Mouse (Mus musculus) midbrain, embryonic 16.5 days (tissue): ENCODE data around the gene Adcy9. TPM values are rescaled to one million over a fixed set of nuclear protein-coding genes. Genes with fewer than 3 reads are reported as not detected.
"Not testable (repeated sequence)": the region's sequence is repeated elsewhere in the genome, so short reads cannot be mapped to it uniquely, and the experiment has no call there.

ENCODE experiments used
- ATAC-seq: fragments of 200-750 bp; cut with Nextera tagmentation; 2 replicates; pipeline ENCODE4 v1.8.0; 2017; ENCODE audit warnings: moderate TSS enrichment
- H3K27ac ChIP-seq: fragments of 300-500 bp; sonication (generic); 2 replicates; pipeline ENCODE4 v1.5.1; 2014; ENCODE audit warnings: mild to moderate bottlenecking, low read length, mixed read lengths
- H3K27me3 ChIP-seq: fragments of 300-500 bp; sonication (generic); 2 replicates; pipeline ENCODE4 v1.6.1; 2014; ENCODE audit warnings: low read depth, low read length, mixed read lengths; ENCODE audit not compliant: control insufficient read depth, insufficient read depth
- H3K36me3 ChIP-seq: fragments of 300-500 bp; sonication (generic); 2 replicates; pipeline ENCODE4 v1.6.1; 2014; ENCODE audit warnings: mild to moderate bottlenecking, low read length, moderate library complexity, mixed read lengths; ENCODE audit not compliant: control insufficient read depth, insufficient read depth
- H3K4me1 ChIP-seq: fragments of 300-500 bp; sonication (generic); 2 replicates; pipeline ENCODE4 v1.6.1; 2014; ENCODE audit warnings: mild to moderate bottlenecking, low read length, mixed read lengths; ENCODE audit not compliant: control insufficient read depth, insufficient read depth
- H3K4me2 ChIP-seq: fragments of 300-500 bp; sonication (generic); 2 replicates; pipeline ENCODE4 v1.6.1; 2014; ENCODE audit warnings: mild to moderate bottlenecking, low read length, mixed read lengths
- H3K4me3 ChIP-seq: fragments of 300-500 bp; sonication (generic); 2 replicates; pipeline ENCODE4 v1.5.1; 2014; ENCODE audit warnings: low read depth, mild to moderate bottlenecking, low read length, moderate library complexity, mixed read lengths
- H3K9ac ChIP-seq: fragments of 300-500 bp; sonication (generic); 2 replicates; pipeline ENCODE4 v1.6.1; 2014; ENCODE audit warnings: low read depth, low read length, mixed read lengths
- H3K9me3 ChIP-seq: fragments of 300-500 bp; sonication (generic); replicated peaks from 2 replicates; pipeline ENCODE4 v1.6.1; 2014; ENCODE audit warnings: mild to moderate bottlenecking, low read length, mixed read lengths; ENCODE audit not compliant: control insufficient read depth, poor library complexity, severe bottlenecking
- WGBS: fragments of 180-500 bp; shearing (Covaris S2); extraction: QIAGEN DNeasy Blood & Tissue Kit; methylation state at CpG from one replicate; pipeline ENCODE4 v1.1.7; 2014; 5-methylcytosine and 5-hydroxymethylcytosine counted together
- polyA plus RNA-seq: library from polyadenylated mRNA; unstranded; fragments of >200 nt; fragmentation: Nextera tagmentation; extraction: Ambion mirVana; gene quantifications from 2 replicates; pipeline ENCODE4 v1.2.1, GENCODE M21; 2015

Adcy9 gene
- polyA plus RNA-seq, 1 experiment from 2014 or later, result 4.0 TPM

- H3K27me3 ChIP-seq, result no peaks in the 10 kb centered on the region
- H3K27ac ChIP-seq, result no peak overlapping the region
- peaks cover 3% of the 10 kb centered on the region; the same call in 1 of the 2 replicates for H3K4me1 ChIP-seq
- no peak overlapping the region for H3K9ac ChIP-seq
- no peak overlapping the region for H3K4me2 ChIP-seq
- H3K4me3 ChIP-seq, result no peak overlapping the region
- no peak for ATAC-seq
- WGBS, result 80% methylated on average over 3 of the region's 3 CpGs
- H3K9me3 ChIP-seq, result no peaks in the 10 kb centered on the region
- H3K36me3 ChIP-seq, result no peaks in the 10 kb centered on the region
Measured at GRCm38 (mm10) chr16:4263486-4263885, 156.8 kb downstream of the Adcy9 start.

- H3K9ac ChIP-seq, result no peak overlapping the region
- no peak overlapping the region for H3K27ac ChIP-seq
- H3K4me1 ChIP-seq, result no peaks in the 10 kb centered on the region
- 86% methylated on average over 2 of the region's 2 CpGs for WGBS
- no peak overlapping the region for H3K4me2 ChIP-seq
- H3K9me3 ChIP-seq, result no peaks in the 10 kb centered on the region
- ATAC-seq, result no peak
- no peaks in the 10 kb centered on the region for H3K27me3 ChIP-seq
- no peaks in the 10 kb centered on the region for H3K36me3 ChIP-seq
- H3K4me3 ChIP-seq, result no peak overlapping the region
Measured at GRCm38 (mm10) chr16:4257546-4257945, 162.8 kb downstream of the Adcy9 start.

- no peaks in the 10 kb centered on the region for H3K4me1 ChIP-seq
- H3K9ac ChIP-seq, result no peak overlapping the region
- no peaks in the 10 kb centered on the region for H3K27me3 ChIP-seq
- no peak overlapping the region for H3K4me2 ChIP-seq
- WGBS, result 89% methylated on average over 3 of the region's 3 CpGs
- H3K9me3 ChIP-seq, result peaks cover 3% of the 10 kb centered on the region; the same call in 1 of the 2 replicates
- no peak for ATAC-seq
- no peaks in the 10 kb centered on the region for H3K36me3 ChIP-seq
- H3K27ac ChIP-seq, result no peak overlapping the region
- no peak overlapping the region for H3K4me3 ChIP-seq
Measured at GRCm38 (mm10) chr16:4248791-4249190, 171.5 kb downstream of the Adcy9 start.

- not testable (repeated sequence) for H3K9ac ChIP-seq, ATAC-seq, H3K9me3 ChIP-seq, H3K4me2 ChIP-seq, H3K36me3 ChIP-seq, H3K4me3 ChIP-seq, H3K4me1 ChIP-seq, H3K27ac ChIP-seq, H3K27me3 ChIP-seq
- 93% methylated on average over 1 of the region's 1 CpGs for WGBS
Measured at GRCm38 (mm10) chr16:4245241-4245640, 175.1 kb downstream of the Adcy9 start.

Other genes with a start within 250 kb of the Adcy9 start
- gene Crebbp, start 206.5 kb downstream of the Adcy9 start, polyA plus RNA-seq, result 34.9 and 39.9 TPM in 2 replicates
- 23.0 and 27.4 TPM in 2 replicates for gene Srl, start 121.3 kb upstream of the Adcy9 start, polyA plus RNA-seq
- gene Tfap4, start 139.4 kb upstream of the Adcy9 start, polyA plus RNA-seq, result 8.0 and 9.1 TPM in 2 replicates
- gene Glis2, start 174.2 kb upstream of the Adcy9 start, polyA plus RNA-seq, result 13.0 and 14.0 TPM in 2 replicates
- gene Pam16, start 204.5 kb upstream of the Adcy9 start, polyA plus RNA-seq, result 144 and 153 TPM in 2 replicates
- 4.2 and 4.3 TPM in 2 replicates for gene Vasn, start 219.4 kb upstream of the Adcy9 start, polyA plus RNA-seq
- 69.2 and 70.2 TPM in 2 replicates for gene Dnaja3, start 219.5 kb upstream of the Adcy9 start, polyA plus RNA-seq